Mouse (Mus musculus) bone marrow, adult 2 months (tissue): ENCODE measurements around the gene Mageb3.

Experiments
- CTCF ChIP-seq: fragments of 200-500 bp; IDR thresholded peaks from 2 replicates; pipeline ENCODE4 v1.5.1; 2011; ENCODE audit warnings: low read length, control low read depth; ENCODE audit not compliant: control insufficient read depth, insufficient read depth
- POLR2A ChIP-seq: fragments of 200-500 bp; IDR thresholded peaks from 2 replicates; pipeline ENCODE4 v1.6.1; 2011; ENCODE audit warnings: low read depth, mild to moderate bottlenecking, control low read depth, low read length, borderline replicate concordance; ENCODE audit not compliant: control insufficient read depth

DNA sequence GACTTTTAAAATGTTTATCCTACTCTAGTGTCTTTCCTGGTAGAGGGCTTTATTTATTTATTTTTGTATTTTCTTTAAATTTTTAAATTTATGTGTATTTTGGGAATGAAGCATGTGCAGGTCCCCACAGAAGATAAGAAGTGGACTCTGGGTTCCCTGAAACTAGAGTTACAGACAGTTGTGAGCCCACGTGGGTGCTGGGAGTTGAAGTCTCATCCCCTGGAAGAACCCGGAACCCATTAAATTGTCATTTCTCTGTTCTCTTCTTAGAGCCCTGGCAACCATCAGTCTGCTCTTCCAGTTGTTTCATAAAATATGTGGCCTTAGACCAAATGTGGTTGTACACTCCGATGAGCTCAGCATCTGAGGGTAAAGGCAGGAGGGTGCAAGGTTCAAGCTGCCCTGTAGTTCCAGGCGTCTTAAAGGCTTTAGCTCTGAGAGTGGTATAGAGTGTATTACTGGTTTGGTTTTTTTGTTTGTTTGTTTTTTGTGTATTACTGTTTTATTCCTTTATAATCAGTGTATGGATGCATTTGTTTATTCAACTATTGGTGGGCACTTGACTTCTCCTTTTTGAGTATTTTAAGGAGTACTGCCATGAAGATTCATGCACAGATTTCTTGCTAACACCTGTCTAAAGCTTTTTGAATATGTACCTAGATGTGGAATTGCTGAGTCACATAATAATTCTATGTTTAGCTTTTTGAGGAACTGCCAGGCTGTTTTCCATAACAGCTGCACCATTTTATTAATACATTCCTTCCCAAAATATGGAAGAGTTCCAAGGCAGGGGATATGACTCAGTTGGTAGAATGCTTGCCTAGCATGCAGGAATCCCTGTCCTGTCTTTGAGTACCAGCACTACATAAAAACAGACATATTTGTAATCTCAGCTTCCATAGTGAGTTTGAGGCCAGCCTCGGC, 39.6 kb downstream of the Mageb3 start:
- TF ChIP-seq POLR2A = no peak
- TF ChIP-seq CTCF = no peak
